Mouse (Mus musculus) kidney, adult 11 months (tissue): ENCODE measurements around the gene Phc3.
A peak's percentile ranks its signal among the peaks of the same experiment; 100 is the strongest.
"Not testable (repeated sequence)": the region's sequence is repeated elsewhere in the genome, so short reads cannot be mapped to it uniquely, and the experiment has no call there.

Experiments
- DNase-seq: peaks from one replicate; pipeline ENCODE4 v3.0.0; 2022

Gene Phc3

DNA sequence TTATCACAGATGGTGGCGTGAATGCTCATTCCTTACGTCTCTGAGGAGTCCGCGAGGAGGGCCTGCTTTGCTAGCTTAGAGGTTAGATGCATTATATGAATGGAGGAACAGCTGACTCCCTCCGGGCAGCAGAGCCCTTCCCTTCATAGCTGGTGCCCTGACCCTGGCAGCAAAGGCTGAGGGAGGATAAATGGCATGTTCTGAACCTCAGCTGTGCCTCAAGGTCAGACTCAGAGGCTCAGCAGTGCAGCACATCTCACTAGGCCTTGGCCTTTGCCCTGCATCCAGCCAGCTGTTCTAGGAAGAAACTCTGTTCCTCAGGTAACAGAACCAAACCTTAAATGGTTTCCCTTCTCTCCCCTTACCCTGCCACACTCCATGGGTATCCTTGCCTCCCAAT is 101.0 kb downstream of the Phc3 start:
- DNase-seq: no peak

DNA sequence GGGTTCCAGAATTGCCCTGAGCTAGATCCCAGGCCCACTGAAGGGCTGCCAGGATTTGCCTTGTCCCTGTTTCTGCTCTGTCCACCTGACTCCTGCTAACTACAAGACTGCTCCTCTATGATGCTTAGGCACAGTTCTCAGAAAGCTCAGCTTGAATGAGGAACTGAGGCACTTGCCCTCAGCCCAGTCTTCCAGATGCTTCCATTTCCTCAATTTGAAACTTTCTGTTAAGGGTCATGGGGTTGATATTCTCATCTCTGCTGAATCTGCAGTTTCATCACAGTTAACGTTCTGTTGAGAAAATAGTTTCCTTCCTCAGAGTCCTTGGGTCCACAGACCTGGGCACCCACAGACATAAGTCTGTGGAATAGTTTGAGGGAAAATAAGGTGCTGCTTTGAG is 104.6 kb downstream of the Phc3 start:
- DNase-seq: no peak

DNA sequence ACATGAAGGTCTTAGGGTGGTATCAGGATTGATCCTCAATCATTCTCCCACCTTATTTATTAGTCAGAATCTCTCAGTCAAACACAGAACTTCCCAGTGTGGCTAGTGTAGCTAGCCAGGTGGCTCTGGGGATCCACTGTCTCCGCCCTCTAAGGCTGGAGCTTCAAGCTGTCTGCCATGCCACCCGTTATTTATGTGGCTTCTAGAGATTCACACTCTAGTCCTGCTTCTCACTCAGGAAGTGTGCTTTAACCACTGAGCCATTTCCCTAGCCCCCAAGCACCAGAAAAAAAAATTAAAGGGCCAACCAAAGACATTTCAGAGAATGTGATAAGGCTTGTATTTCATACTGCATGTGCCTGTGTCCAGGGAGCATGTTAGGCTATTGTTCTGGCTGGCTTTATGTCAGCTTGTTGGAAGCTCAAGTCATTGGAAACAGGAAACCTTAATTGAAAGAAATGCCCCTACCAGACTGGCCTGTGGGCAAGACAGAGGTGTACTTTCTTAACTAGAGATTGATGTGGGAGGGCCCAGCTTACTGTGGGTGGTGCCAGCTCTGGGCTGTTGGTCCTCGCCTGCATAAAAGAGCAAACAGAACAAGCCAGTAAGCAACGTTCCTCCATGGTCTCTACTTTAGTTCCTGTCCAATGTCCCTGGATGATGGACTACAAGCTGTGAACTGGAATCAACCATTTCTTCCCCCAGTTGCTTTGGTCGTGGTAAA is 105.3 kb downstream of the Phc3 start:
- DNase-seq: no peak

DNA sequence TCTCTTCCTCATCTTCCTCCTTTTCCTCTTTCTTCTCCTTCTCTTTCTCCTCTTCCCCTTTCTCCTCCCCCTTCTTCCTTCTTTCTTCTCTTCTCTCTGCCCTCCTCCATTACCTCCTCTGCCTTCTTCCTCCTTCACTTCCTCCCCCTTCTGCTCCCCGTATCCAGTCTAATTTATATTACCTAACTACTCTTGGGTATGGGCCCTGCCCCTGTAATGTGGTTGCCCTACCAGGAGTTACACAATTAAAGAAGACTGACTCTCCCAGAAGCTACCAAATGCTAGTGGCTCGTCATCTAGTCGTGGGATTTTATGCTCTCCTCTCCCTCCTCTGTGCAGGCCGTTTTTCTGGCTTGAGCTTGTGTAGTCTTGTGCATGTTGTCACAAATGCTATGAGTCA is 108.5 kb downstream of the Phc3 start:
- no peak for DNase-seq

DNA sequence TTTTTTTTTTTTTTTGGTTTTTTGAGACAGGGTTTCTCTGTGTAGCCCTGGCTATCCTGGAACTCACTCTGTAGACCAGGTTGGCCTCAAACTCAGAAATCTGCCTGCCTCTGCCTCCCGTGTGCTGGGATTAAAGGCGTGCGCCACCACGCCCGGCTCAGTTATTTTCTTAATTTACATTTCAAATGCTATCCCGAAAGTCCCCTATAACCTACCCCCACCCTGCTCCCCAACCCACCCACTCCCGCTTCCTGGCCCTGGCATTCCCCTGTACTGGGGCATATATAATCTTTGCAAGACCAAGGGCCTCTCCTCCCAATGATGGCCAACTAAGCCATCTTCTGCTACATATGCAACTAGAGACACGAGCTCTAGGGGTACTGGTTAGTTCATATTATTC is 109.6 kb downstream of the Phc3 start:
- not testable (repeated sequence) for DNase-seq

DNA sequence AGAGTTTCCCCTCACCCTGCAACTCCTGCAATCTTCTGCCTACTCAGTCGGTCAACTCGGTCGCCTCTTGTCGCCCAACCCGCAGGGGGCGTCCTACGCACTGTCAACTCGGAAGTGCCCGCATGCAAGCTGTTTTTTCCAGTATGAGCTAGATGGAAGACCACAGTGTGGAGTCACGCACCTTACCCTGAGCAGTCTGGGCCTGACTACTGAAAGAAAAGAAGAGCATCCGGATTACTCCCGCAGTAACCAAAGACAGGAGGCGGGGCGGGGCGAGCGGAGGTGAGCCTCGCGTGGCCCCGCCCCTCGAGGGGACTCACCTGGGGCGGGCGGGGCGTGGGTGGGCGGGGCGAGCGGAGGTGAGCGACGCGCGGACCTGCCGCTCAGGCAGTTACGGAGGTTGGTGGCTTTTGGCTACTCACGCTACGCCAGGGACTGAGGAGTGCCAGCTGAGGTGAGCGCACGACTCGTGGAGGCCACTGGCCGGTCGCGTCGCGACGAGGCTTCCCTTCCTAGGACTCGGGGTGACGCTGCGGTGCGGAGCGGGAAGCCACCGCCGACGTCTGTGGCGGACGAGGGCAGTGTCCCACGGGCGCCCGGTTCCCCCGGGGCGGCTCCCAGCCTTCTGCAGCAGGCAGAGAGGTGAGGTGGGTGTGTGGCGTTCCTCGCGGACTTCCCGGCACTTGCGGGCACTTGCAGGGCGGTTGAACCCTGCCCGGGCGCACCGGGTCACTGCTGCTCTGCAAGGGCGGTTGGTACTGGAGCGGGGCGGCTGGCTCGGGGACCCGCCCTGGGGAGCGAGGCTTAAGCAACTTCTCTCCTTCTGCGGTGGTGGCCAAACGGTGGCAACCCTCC is 113.4 kb downstream of the Phc3 start, which contains the start of gene Gpr160:
Gene Gpr160 (plus strand): TSS at position 347 of the 855 bp plus-strand sequence.
- DNase-seq: peak; percentile 84

DNA sequence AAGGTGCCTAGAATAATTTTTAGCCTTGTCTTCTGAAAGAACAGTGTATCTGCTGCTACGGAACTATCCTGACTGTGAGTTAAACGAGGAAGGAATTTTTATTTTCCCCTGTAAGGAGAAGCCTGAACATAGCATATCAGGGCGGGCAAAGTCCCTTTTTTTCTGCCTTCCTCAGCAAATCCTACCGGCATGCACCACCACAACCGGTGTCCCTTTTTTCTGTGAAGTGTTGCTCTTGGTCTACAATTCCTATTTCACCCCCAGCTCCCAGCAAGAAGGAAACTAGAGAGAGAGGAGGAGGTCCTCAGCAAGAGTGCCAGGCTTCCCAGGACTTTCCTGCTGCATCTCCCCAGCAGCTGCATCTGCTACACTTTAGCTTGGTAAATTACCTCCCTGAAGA is 115.6 kb downstream of the Phc3 start:
- no peak for DNase-seq

DNA sequence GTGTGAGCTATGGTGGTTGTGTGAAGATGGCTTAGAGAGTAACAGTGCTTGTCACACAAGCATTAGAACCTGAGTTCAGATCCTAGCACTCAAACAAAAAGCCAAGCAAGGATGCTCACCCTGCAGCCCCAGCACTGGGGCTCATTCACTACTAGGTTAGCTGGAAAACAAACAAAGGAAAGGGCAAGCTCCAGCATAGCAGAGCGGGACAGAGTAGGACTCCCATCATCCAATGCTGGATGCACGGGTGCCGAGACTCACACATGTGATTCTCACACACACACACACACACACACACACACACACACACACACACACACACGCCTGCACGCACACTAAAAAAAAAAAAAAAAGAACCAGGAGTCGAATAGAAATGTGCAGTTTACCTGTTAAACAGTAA is 117.8 kb downstream of the Phc3 start:
- DNase-seq: no peak
